Mouse (Mus musculus): Measurements from ENCODE around the gene Ccdc188.

GRCm38 (mm10) chr16:18252736-18253135 lies 35.1 kb downstream of the Ccdc188 start:
- TF ChIP-seq CTCF (IDR thresholded peaks at IDR 0.05; ENCODE audit: low read depth, low read length) (no peak), POLR2A (IDR thresholded peaks at IDR 0.05; ENCODE audit: insufficient read depth, low read length) (no peak), EP300 (IDR thresholded peaks at IDR 0.05; ENCODE audit: insufficient read depth, low read depth, low read length) (no peak)

Data from ES-Bruce4 (cell line).